In the genomic region with DNA sequence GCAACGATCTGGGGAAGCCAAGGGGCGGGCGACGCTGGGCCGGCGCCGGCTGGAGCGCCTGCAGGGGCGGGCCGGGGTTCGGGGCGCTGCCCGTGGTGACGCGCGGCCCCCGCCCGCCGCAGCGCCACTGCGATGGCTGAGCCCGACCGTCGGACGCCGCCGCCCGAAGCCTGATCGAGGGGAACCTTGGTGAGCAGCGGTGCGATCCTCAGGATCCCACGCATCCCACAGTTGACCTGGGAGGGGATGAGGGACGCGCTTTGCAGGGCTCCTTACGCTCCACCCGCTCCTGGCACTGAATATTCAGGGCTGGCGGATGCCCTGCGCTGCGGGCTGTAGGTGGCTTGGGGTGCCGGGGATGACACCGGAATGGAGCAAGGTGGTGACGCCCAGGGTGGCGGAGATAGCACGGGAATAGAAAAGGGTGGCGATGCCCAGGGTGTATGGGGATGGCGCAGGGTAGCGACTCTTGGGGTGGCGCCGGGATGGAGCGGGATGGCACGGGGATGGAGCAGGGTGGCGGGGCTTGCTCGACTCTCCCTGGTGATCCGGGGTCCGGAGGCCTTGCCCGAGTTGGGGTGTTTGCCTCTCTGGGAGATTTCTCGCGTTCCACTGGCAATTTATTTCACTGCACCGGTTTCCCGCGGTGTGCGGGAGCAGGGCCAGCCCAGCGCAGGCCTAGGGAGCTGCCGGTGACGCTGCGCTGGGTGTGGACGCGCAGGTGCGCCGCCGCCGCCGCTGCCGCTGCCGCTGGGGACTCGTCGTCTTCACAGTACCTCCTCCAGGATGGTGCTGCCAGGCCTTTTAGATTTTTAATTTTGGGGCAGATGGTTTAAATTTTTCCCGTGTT, we compare ENCODE assay signal across 8 mouse cellular contexts. TPM values are rescaled to one million over a fixed set of nuclear protein-coding genes. Genes with fewer than 3 reads are reported as not detected.
DNase-seq lines count a peak whose midpoint lies in the region; ATAC-seq and TF ChIP-seq lines count a peak whose summit lies in the region.

A gene (plus strand): TSS at position 119 of the 850 bp plus-strand sequence.

- DNase-seq in gastrocnemius, postnatal 10 days: peak; percentile 6
- DNase-seq in gastrocnemius, postnatal 25 days: no peak
- DNase-seq in adrenal gland, postnatal 36 days: peak; percentile 25 to 45
- DNase-seq in right cerebral cortex, postnatal 10 days (ENCODE audit: low spot score in 2 of 2): peak; percentile 75 to 78
- DNase-seq in B cell, adult 2 months: no peak

- H3K4me1 ChIP-seq in embryonic fibroblast, embryonic 13.5 days (ENCODE audit: control insufficient read depth, insufficient read depth, low read length): no peaks in the 10 kb centered on the region
- H3K4me1 ChIP-seq in hindbrain, embryonic 15.5 days (replicated peaks): peaks cover 21% of the 10 kb centered on the region
- H3K4me1 ChIP-seq in liver, embryonic 12.5 days: 0 out of 2 replicates have a peak, but pooled peaks cover 5% of the 10 kb centered on the region

- under 1% methylated on average over 77 of the region's 78 CpGs for WGBS in hindbrain, embryonic 15.5 days
- 2% methylated on average over 78 of the region's 78 CpGs for WGBS in liver, embryonic 12.5 days (ENCODE audit: insufficient replicate concordance)

- ATAC-seq in hindbrain, embryonic 15.5 days (ENCODE audit: low FRiP score, low read depth): peak; percentile 72
- no peak for ATAC-seq in liver, embryonic 12.5 days

- no peak within 1 kb of the TSS for H3K27ac ChIP-seq in embryonic fibroblast, embryonic 13.5 days (ENCODE audit: insufficient read depth, low read length)
- peak within 1 kb of the TSS; percentile 92 for H3K27ac ChIP-seq in hindbrain, embryonic 15.5 days (replicated peaks)
- no peak within 1 kb of the TSS for H3K27ac ChIP-seq in liver, embryonic 12.5 days

- H3K27me3 ChIP-seq in hindbrain, embryonic 15.5 days: peaks cover 47% of the 10 kb centered on the region
- peaks cover 84% of the 10 kb centered on the region for H3K27me3 ChIP-seq in liver, embryonic 12.5 days (replicated peaks)

- H3K4me3 ChIP-seq in embryonic fibroblast, embryonic 13.5 days (ENCODE audit: insufficient read depth, low read length): peak within 1 kb of the TSS; percentile 10; the same call in 1 of the 2 replicates
- peak within 1 kb of the TSS; percentile 77 for H3K4me3 ChIP-seq in hindbrain, embryonic 15.5 days
- H3K4me3 ChIP-seq in liver, embryonic 12.5 days: peak within 1 kb of the TSS; percentile 28

- H3K36me3 ChIP-seq in hindbrain, embryonic 15.5 days: no peaks in the 10 kb centered on the region
- no peaks in the 10 kb centered on the region for H3K36me3 ChIP-seq in liver, embryonic 12.5 days

- H3K9ac ChIP-seq in hindbrain, embryonic 15.5 days: peak within 1 kb of the TSS; percentile 78
- H3K9ac ChIP-seq in liver, embryonic 12.5 days: no peak within 1 kb of the TSS

- H3K9me3 ChIP-seq in hindbrain, embryonic 15.5 days: no peaks in the 10 kb centered on the region
- H3K9me3 ChIP-seq in liver, embryonic 12.5 days (replicated peaks): no peaks in the 10 kb centered on the region

- TF ChIP-seq POLR2A in embryonic fibroblast, embryonic 13.5 days (IDR thresholded peaks at IDR 0.05; ENCODE audit: low read depth, low read length): no peak

- TF ChIP-seq CTCF in embryonic fibroblast, embryonic 13.5 days (IDR thresholded peaks at IDR 0.05; ENCODE audit: borderline replicate concordance, insufficient read depth, low read length): no peak

- H3K4me2 ChIP-seq in hindbrain, embryonic 15.5 days: peak within 1 kb of the TSS; percentile 85
- H3K4me2 ChIP-seq in liver, embryonic 12.5 days: peak within 1 kb of the TSS; percentile 52

RNA-seq across cellular contexts. Expression of the gene that starts here (rescaled TPM):
- total RNA-seq in gastrocnemius, postnatal 10 days (2021): under 1 TPM in 1 of 2 experiments, not detected in 1; 0.16 TPM
- under 1 TPM in 1 of 2 experiments, not detected in 1; 0.15 TPM for total RNA-seq in gastrocnemius, postnatal 25 days (2021)
- total RNA-seq in adrenal gland, postnatal 36 days (2021): 1 to 10 TPM; 2.8 to 6.7 TPM
- 0.33 TPM in 1 of 2 replicates, not detected in the other for polyA plus RNA-seq in embryonic fibroblast, embryonic 13.5 days (2011; ENCODE audit: insufficient read length, low read depth, missing spikeins)
- 10.3 and 12.7 TPM in 2 replicates for polyA plus RNA-seq in hindbrain, embryonic 15.5 days (2015; fragmentation: Nextera tagmentation; extraction: Ambion mirVana)
- 0.05 TPM in 2 replicates for polyA plus RNA-seq in liver, embryonic 12.5 days (2016; fragmentation: Nextera tagmentation; extraction: Ambion mirVana)

Comparison
In these comparisons a context has a peak if more than half of its experiments do, and no peak if none do; other contexts are left out.
1. Peak in DNase-seq in gastrocnemius, postnatal 10 days; RNA of the gene not detected or under 1 TPM.
2. DNase-seq: peak in adrenal gland, postnatal 36 days (2 of 2) and right cerebral cortex, postnatal 10 days (2 of 2); none in gastrocnemius, postnatal 25 days (single experiment) and B cell, adult 2 months (0 of 2).
3. H3K4me3 ChIP-seq: peak in every context shown above with its lines; median percentile 77 in hindbrain, embryonic 15.5 days; 28 in liver, embryonic 12.5 days; 10 in embryonic fibroblast, embryonic 13.5 days.